Mouse (Mus musculus) liver, adult (tissue): ENCODE data around the gene Eif2s3x.

Experiments used
- GATA4 ChIP-seq: IDR thresholded peaks from 2 replicates; pipeline ENCODE4 v1.6.1; 2014; ENCODE audit warnings: mild to moderate bottlenecking, low read length; ENCODE audit not compliant: insufficient replicate concordance

The Eif2s3x gene

GRCm38 (mm10) chrX:94142004-94142771, 70.5 kb downstream of the Eif2s3x start:
- TF ChIP-seq GATA4, result peak; percentile 15; the same call in 1 of the 2 replicates

GRCm38 (mm10) chrX:94140080-94140479, 72.6 kb downstream of the Eif2s3x start:
- no peak for TF ChIP-seq GATA4
